Mouse (Mus musculus) ES-E14 (cell line): ENCODE measurements around the gene Gstm6. TPM values are rescaled to one million over a fixed set of nuclear protein-coding genes. Genes with fewer than 3 reads are reported as not detected.
"Not testable (repeated sequence)": the region's sequence is repeated elsewhere in the genome, so short reads cannot be mapped to it uniquely, and the experiment has no call there.

Experiments used
- DNase-seq: peaks from one replicate; pipeline ENCODE4 v3.0.0-alpha.2; 2013; ENCODE audit warnings: low read depth, low spot score
- H3K27ac ChIP-seq: 2 replicates; pipeline ENCODE4 v1.5.1; 2012; ENCODE audit warnings: low read depth, mild to moderate bottlenecking, low read length, moderate library complexity, mixed read lengths; ENCODE audit not compliant: poor library complexity, insufficient read depth, severe bottlenecking
- H3K36me3 ChIP-seq: 2 replicates; pipeline ENCODE4 v1.6.1; 2012; ENCODE audit warnings: mild to moderate bottlenecking, low read length, moderate library complexity, mixed read lengths; ENCODE audit not compliant: control insufficient read depth, poor library complexity, insufficient read depth, severe bottlenecking
- H3K4me1 ChIP-seq, 2 experiments: fragments of 150-350 bp in 1 of 2; sonication (generic) in 1 of 2; 2 replicates each; pipeline ENCODE4 v1.6.1; 2012; ENCODE audit warnings: low read length in 2 of 2, mild to moderate bottlenecking in 1 of 2, mixed read lengths in 1 of 2; ENCODE audit not compliant: control insufficient read depth in 2 of 2, insufficient read depth in 2 of 2, poor library complexity in 1 of 2
- H3K4me3 ChIP-seq, 2 experiments: fragments of 150-350 bp in 1 of 2; sonication (generic) in 1 of 2; 2 replicates each; pipeline ENCODE4 v1.5.1; 2012; ENCODE audit warnings: low read length in 2 of 2, low read depth in 1 of 2, mild to moderate bottlenecking in 1 of 2, mixed read lengths in 1 of 2; ENCODE audit not compliant: insufficient read depth in 1 of 2, poor library complexity in 1 of 2, severe bottlenecking in 1 of 2
- H3K9ac ChIP-seq: 2 replicates; pipeline ENCODE4 v1.6.1; 2012; ENCODE audit warnings: low read depth, mild to moderate bottlenecking, low read length, mixed read lengths; ENCODE audit not compliant: poor library complexity, insufficient read depth, severe bottlenecking
- H3K9me3 ChIP-seq: fragments of 150-350 bp; sonication (generic); 2 replicates; pipeline ENCODE4 v1.6.1; 2012; ENCODE audit warnings: low read depth, mild to moderate bottlenecking, low read length; ENCODE audit not compliant: control insufficient read depth, insufficient read depth
- CHD2 ChIP-seq: IDR thresholded peaks from 2 replicates; pipeline ENCODE4 v1.6.1; 2014; ENCODE audit warnings: mild to moderate bottlenecking, low read depth, low read length, inconsistent platforms
- HCFC1 ChIP-seq: IDR thresholded peaks from 2 replicates; pipeline ENCODE4 v1.6.1; 2012; ENCODE audit warnings: low read length, inconsistent platforms, borderline replicate concordance; ENCODE audit not compliant: insufficient read depth
- MAFK ChIP-seq: IDR thresholded peaks from 2 replicates; pipeline ENCODE4 v1.6.1; 2014; ENCODE audit warnings: mild to moderate bottlenecking, low read depth, low read length, inconsistent platforms; ENCODE audit not compliant: insufficient read depth
- ZC3H11A ChIP-seq: IDR thresholded peaks from 2 replicates; pipeline ENCODE4 v1.6.1; 2012; ENCODE audit warnings: low read depth, mild to moderate bottlenecking, inconsistent platforms, low read length, borderline replicate concordance
- ZNF384 ChIP-seq: IDR thresholded peaks from 2 replicates; pipeline ENCODE4 v1.6.1; 2012; ENCODE audit warnings: low read depth, low read length, inconsistent platforms
- in situ Hi-C, 2 experiments: fragments of 600-800 bp; cut with MboI; formaldehyde crosslinking; loops; one replicate each; pipeline ENCODE4 v1.15.1; 2025; ENCODE audit warnings: low sequenced_read_pairs in 2 of 2, inconsistent platforms in 1 of 2; ENCODE audit not compliant: unreplicated experiment in 2 of 2
- total RNA-seq: library from RNA; depleted of rRNA; stranded (reverse); fragments of 300-350 nt; gene quantifications from 2 replicates; pipeline ENCODE4 v1.2.3, GENCODE M21; 2012

The Gstm6 gene
- total RNA-seq, 1 experiment = 0.98 TPM

- Histone ChIP-seq H3K4me3 (no peak overlapping the region), H3K9me3 (no peaks in the 10 kb centered on the region), H3K27ac (peak overlapping the region; percentile 57), H3K36me3 (no peaks in the 10 kb centered on the region), H3K4me1 (peaks cover 9 to 32% of the 10 kb centered on the region in 2 experiments), H3K9ac (no peak overlapping the region)
- DNase-seq = no peak
- in situ Hi-C loops = no loop called here
- TF ChIP-seq ZNF384 = no peak
- no peak for TF ChIP-seq ZC3H11A
- no peak for TF ChIP-seq CHD2
- no peak for TF ChIP-seq HCFC1
- peak; percentile 84 for TF ChIP-seq MAFK
Measured at GRCm38 (mm10) chr3:107964656-107965308, 21.2 kb upstream of the Gstm6 start.

GRCm38 (mm10) chr3:107964026-107964425, 20.5 kb upstream of the Gstm6 start:
- H3K9me3 ChIP-seq = no peaks in the 10 kb centered on the region
- no peak for TF ChIP-seq ZC3H11A
- no peak for TF ChIP-seq HCFC1
- TF ChIP-seq MAFK = no peak
- no peak for TF ChIP-seq ZNF384
- no peak for TF ChIP-seq CHD2
- no peaks in the 10 kb centered on the region for H3K36me3 ChIP-seq
- H3K27ac ChIP-seq = peak overlapping the region; percentile 44
- DNase-seq = no peak
- in situ Hi-C loops = no loop called here
- peaks cover 9 to 31% of the 10 kb centered on the region in 2 experiments for H3K4me1 ChIP-seq
- no peak overlapping the region for H3K4me3 ChIP-seq
- 0 out of 2 replicates have a peak overlapping the region, but pooled peaks have one; percentile 7 for H3K9ac ChIP-seq

- H3K9me3 ChIP-seq, H3K36me3 ChIP-seq, H3K27ac ChIP-seq, in situ Hi-C loops, DNase-seq: not testable (repeated sequence)
- Histone ChIP-seq H3K9ac (peak overlapping the region; percentile 57), H3K4me3 (peak overlapping the region; percentile 49 to 53), H3K4me1 (peaks cover 2 to 13% of the 10 kb centered on the region in 2 experiments; a peak in 1 of 4 replicates)
Measured at GRCm38 (mm10) chr3:107955260-107955659, 11.7 kb upstream of the Gstm6 start.

- Histone ChIP-seq H3K36me3 (no peaks in the 10 kb centered on the region), H3K9ac (no peak overlapping the region), H3K9me3 (no peaks in the 10 kb centered on the region), H3K4me1 (peaks cover 2 to 11% of the 10 kb centered on the region in 2 experiments; a peak in 1 of 4 replicates), H3K4me3 (no peak overlapping the region), H3K27ac (no peak overlapping the region)
- no peak for DNase-seq
- TF ChIP-seq ZC3H11A = no peak
- in situ Hi-C loops = no loop called here
Measured at GRCm38 (mm10) chr3:107953906-107954305, 10.4 kb upstream of the Gstm6 start.

- in situ Hi-C loops = no loop called here
- peak; percentile 65 for DNase-seq
Measured at GRCm38 (mm10) chr3:107953328-107953755, 9.8 kb upstream of the Gstm6 start.

More at GRCm38 (mm10) chr3:107953328-107953755, 9.8 kb upstream of the Gstm6 start:
- no peaks in the 10 kb centered on the region for H3K36me3 ChIP-seq
- H3K9me3 ChIP-seq = no peaks in the 10 kb centered on the region
- H3K4me1 ChIP-seq = peaks cover 2 to 9% of the 10 kb centered on the region in 2 experiments; a peak in 1 of 4 replicates
- no peak for TF ChIP-seq HCFC1
- TF ChIP-seq ZC3H11A = peak; percentile 31; the same call in 1 of the 2 replicates
- H3K9ac ChIP-seq = no peak overlapping the region
- no peak overlapping the region for H3K27ac ChIP-seq
- H3K4me3 ChIP-seq = peak overlapping the region; percentile 1 to 35; a peak in 3 of 4 replicates
